Mouse (Mus musculus): Measurements from ENCODE around the gene Vmn2r83.

The Vmn2r83 gene

GRCm38 (mm10) chr10:79537781-79538180 lies 69.2 kb downstream of the Vmn2r83 start:
- DNase-seq, result no peak

GRCm38 (mm10) chr10:79538323-79538722 lies 69.8 kb downstream of the Vmn2r83 start:
- DNase-seq, result peak; percentile 11

GRCm38 (mm10) chr10:79538873-79539272 lies 70.3 kb downstream of the Vmn2r83 start:
- peak; percentile 0 for DNase-seq

- DNase-seq, result peak; percentile 5
Observed at GRCm38 (mm10) chr10:79539701-79540495, 71.4 kb downstream of the Vmn2r83 start.

- DNase-seq, result peak; percentile 35
Observed at GRCm38 (mm10) chr10:79540746-79541145, 72.2 kb downstream of the Vmn2r83 start.

- DNase-seq, result peak; percentile 10
Observed at GRCm38 (mm10) chr10:79541522-79541921, 73.0 kb downstream of the Vmn2r83 start.

GRCm38 (mm10) chr10:79542171-79542570 lies 73.6 kb downstream of the Vmn2r83 start:
- DNase-seq, result peak; percentile 4

Measured in cerebellum, adult 11-12 months (tissue).